Mouse (Mus musculus) adrenal gland, postnatal 25 days (tissue): ENCODE results near the gene Wsb1. TPM values are rescaled to one million over a fixed set of nuclear protein-coding genes. Genes with fewer than 3 reads are reported as not detected.
"Not testable (repeated sequence)": the region's sequence is repeated elsewhere in the genome, so short reads cannot be mapped to it uniquely, and the experiment has no call there.

Experiments used
- DNase-seq: peaks from one replicate; pipeline ENCODE4 v3.0.0; 2021; ENCODE audit warnings: mixed read lengths
- total RNA-seq: library from RNA; stranded (reverse); gene quantifications from 2 replicates; pipeline ENCODE4 v1.2.3, GENCODE M21; 2021

Wsb1 gene
- total RNA-seq, 1 experiment from 2014 or later: 56.3 TPM

DNA sequence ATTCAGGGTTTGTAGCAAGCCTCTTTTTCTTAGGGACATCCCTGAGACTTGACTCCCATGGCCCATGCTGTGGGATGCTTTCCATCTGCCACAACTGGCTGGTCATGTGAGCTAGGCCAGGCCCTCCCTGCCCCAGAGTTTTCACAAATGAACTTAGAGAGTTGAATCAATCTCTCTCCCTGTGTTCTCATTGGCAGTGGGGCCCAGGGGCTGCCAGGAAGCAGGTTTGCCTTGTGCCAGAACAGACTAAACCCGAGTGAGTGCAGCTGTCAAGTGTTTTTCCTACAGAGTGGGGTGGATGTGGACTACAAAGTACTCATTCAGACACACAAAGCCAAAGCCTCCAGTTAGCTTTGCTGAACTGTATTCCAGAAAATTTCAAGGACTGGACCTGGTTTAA is 12.7 kb upstream of the Wsb1 start:
- no peak for DNase-seq

DNA sequence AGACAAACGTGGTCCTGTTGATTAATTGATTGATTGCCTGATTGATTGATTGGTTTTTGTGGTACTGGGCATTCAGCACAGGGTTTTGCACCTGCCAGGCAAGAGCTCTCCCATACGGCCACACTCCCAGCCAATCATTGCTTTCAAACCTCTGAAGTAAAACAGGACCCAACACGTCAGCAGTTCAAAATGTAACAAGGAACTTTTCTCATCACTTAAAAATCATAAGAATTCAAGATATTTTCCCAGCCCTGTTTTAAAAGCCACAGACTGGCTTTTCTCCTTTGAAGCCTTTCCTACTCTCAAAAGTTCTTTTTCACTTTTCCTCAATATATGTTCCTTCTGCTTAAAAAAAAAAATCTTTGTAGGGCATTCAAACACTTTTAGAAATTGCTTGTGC is 9.9 kb upstream of the Wsb1 start:
- no peak for DNase-seq

DNA sequence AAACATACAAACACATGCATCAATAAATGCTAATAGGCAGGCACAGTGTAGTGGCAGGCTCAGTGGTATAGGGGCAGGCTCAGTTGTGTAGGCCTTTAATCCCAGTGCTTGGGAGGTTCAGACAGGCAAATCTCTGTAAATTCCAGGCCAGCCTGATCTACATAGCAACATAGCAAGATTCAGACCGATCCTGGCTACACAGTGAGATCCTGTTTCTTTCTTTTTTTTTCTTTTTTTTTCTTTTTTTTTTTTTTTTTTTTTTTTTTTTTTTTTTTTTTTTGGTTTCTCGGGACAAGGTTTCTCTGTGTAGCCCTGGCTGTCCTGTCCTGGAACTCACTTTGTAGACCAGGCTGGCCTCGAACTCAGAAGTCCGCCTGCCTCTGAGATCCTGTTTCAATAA is 5.7 kb upstream of the Wsb1 start:
- not testable (repeated sequence) for DNase-seq

DNA sequence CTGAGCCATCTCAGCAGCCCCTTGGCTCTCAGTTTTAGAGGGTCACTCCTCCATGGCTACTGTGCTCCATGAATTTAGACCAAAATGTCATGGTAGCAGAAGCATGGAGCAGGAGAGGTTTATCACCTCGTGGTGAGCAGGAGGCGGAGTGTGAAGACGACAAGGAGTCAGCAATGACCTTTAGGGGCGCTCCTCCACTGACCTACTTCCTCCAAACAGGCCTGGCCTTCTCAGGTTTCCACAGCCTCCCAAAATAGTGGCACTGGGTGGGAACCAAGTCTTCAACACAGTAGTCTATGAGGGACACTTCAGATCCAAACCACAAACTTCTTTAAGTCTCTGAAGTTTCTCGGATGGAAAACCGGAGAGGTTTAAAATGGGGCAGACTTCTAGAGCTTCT is 4.3 kb upstream of the Wsb1 start:
- no peak for DNase-seq

DNA sequence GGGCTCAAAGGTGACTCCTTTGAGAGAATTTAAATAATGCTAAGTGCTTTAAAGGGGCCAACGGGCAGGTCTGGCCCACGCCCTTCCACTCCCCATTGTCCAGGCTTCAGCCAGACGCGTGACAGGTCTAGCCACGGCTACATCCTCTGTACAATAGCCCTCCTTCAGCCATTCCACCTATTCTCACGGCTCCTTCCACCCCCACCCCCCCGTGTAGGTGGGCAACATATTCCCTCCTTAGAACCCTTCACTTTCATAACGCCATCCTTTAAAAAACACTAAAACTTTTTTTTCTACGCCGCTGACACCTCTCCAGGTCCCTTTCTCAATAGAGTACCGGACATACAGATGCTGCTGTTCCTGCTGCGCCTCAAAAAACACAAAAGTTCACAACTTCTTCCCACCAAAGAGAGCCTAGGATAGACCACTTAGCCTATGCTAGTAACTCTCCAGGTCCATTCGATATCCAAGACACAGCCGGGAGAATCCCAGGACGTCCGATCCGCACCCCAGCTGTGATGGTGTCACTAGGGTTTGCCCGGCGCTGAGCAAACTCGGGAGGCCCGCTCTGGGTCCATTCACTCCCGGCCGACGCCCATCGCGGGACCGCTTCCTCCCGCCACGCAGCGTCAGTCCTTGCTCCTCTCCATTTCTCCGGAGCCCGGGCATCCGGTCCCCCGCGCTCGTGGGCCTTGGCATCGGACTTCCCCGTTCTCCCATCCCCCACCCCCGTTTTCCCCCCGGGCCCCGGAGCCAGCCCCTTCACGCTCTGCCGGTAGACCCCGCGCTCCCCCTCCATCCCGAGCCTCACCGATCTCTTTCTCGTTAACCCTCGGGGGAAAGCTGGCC is 705 bp downstream of the Wsb1 start:
- peak; percentile 55 for DNase-seq

DNA sequence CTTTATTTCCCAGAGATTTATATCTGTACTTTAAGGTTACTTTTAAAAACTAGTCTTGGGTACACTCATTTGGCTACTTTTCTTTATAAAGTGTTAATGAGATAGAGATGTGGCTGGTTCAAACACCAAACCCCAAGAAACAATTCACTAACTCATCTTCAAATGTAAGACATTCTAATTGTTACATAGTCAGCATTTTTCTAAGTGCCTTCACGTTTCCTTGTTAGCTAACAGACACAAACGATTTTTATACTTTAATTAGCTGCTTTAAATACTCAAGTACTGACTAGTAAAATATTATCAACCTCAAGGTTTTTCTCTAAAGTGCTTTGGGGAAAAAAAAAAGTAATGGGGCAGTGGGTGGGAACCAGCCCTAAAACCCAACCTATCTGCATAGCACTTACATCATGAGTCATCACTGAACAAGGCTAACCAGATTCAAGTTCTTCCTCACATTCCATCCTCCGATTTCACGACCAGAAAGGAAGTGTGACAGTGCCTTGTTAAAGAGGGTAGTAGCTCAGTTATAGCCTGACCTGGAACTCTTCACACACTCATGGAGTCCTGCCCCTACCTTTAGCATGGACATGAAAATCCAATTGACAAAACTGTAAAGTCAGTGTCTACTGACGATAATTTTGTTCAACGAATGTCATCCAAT is 1.5 kb downstream of the Wsb1 start:
- DNase-seq: no peak

DNA sequence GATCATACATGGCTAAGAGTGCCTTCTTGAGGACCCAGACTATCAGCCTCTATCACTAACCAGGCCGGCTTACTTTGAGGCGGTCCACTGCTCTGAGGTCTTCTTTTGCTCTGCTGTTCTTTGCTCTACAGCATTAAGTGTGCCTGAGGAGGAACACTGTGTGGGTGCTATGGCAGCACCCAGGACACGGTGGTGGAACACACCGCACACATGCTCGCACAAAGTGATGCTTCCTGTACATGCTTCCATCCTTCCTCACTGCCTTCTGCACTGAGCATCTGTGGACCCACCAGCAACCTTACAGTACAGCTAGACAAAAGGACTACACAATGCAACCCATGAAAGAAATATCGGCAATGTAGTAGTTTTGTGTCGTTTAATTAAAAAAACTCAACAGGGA is 15.4 kb downstream of the Wsb1 start:
- no peak for DNase-seq

DNA sequence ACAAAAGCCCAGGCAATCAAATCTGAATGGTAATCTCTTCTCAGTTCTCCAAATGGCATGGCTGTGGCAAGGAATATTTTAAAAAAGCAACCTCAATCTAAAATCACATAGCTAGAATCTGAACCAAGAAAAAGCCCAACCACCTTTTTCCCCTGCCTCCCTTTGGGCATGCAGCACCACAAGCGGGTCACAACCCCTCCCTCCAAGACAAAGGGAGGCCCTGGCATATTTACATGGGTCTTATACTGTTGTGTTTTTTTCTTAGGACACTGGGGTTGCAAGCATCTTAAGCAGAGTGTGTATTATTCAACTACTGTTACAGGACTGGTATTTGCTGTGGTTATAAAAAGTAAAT is 16.1 kb downstream of the Wsb1 start:
- DNase-seq: no peak

DNA sequence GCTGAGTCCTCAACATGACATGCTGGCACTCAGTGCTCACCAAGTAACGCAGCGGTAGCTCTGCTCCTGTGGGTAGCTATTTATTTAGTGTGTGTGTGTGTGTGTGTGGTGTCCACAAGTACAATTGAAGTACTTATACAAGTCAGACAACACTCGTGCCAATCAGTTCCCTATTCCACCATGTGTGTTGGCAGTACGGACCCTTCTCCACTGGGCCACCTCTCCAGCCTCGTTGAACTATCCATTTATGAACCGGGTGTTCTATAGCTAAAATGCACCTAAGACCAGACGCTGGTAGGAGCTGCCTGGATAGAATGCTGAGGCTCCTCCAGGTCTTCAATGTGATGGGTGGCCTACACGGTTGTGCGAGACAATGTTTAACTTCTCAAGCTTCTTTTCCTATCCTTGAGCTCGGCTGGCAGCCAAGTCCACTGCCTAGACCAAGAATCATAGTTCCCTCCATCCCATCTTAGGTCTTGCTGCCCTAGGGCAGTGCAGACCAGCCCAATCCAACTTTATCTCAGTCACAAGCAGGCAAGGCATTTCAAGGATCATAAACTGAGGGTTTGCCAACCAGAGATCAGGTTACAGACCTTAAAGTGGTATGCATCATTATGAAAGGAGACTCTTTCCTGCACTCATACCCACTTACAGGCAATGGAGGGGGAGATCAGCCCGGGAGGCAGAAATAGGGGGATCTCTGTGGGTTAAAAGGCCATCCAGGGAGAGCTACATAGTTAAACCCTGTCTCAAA is 16.6 kb downstream of the Wsb1 start:
- DNase-seq: peak; percentile 42

DNA sequence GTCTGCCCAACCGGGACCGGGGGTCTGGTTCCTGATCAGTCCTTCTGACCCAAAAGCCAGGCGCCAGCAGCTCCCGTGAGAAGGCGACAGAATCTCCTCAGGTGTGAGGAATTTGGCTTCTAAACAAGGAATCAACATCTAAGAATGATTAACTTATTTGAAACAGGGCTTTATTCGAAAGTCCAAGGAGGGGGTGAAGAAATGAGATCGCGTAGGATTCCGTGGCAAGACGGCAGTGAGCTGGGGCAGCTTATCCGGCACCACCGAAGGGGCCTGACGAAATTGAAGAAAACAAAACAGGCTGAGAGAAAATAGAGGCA is 24.3 kb downstream of the Wsb1 start:
- no peak for DNase-seq

DNA sequence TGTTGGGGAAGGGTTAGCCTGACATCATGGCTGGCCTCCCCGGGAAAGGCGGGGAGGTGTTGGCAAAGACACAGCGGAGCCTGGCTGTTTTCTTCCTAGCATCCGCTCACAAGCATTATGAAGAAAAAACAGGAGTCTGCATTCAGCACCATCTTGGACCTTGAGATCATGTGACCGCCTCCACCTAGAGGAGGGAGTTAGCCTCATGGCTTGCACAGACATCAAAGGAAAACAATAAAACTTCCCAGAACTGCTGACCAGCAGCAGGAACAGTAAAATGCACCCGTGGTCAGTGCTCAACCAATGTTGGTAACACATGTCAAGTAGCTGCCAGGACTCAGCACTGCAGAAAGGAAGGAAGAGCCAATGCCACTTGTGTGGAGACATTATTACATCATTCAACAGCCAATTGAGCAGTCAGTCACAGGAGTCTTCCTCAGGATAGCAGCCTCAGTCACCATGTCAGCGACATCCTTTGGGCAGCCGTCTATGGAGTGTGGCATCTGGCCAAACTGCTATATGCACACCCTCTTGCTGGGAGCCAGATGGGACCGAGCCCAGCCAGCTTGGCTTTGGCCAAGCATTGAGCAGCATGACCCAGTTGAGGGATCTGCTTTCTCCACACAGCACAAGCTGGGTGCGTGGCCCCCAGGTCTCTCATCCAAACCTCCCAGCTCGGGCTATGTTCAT is 24.8 kb downstream of the Wsb1 start:
- DNase-seq: peak; percentile 29

DNA sequence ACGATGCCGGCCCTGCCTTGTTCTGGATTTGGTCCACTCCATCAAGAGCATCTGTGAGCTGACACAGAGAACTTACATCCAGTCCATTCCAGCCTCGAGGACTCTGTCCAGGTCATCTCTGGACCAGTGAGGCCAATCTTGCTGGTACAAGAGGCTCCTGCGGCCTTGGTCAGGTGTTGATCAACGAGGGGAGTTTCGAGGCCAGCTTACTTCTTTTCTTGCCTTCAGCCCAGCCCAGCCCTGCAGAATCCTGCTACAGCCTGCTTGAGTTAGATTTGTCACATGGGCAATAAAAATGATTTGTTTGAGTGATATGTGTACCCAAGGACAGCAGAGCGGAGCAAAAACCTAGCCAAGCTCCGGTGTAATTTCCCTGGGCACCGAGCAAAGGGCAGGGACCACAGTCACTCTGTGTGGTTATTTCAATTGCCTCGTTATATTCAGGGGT is 25.4 kb downstream of the Wsb1 start:
- DNase-seq: peak; percentile 47

DNA sequence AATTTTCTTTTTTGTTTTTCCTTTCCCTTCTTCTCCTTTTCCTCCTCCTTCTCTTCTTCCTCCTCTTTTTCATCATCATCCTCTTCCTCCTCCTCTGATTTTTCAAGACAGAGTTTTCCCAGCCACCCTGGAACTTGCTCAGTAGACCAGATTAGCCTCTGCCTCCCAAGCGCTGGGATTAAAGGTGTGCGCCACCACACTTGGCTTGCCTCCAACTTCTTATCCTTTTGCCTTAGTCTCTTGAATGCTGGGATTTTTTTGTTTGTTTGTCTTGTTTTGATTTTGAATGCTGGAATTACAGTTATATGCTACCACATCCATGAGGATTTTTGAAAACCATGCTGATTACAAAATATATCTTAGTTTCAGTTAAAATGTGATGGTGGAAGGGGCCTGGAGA is 26.4 kb downstream of the Wsb1 start:
- no peak for DNase-seq

DNA sequence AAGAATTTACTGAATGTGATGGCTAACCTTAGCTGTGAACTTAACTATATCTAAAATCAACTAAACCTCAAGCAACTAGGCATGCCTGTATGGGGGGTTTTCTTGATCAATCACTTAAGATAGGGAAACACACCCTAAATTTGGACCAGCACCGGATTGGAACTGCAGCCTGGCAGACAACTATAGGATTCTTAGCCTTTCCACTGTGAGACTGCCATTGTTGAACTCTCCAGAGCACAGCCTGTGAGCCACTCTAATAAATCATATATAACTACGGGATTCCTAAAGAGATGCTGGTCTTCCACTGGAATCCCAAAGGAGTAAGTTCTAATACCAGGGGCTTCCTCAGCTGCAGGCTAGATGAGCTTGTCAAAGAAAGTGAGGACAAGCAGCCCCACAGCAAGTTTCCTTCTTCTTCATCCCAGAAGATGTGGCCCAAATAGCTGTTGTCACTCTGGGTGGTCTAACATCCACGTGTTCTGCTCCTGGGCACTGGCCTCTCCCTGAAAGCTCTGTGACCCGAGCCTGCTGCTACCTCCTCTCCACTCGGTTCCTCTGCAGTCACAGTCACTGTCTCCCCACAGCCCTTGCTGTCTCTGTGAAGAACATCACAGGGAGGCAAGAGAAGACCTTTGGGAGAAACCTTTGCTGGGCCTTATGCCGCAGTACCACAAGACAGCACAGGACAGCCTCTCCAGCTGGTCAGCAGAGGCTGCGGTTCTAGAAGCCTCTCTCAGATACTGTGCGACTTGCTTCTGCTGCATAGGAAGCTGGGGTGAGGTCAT is 28.9 kb downstream of the Wsb1 start:
- no peak for DNase-seq

DNA sequence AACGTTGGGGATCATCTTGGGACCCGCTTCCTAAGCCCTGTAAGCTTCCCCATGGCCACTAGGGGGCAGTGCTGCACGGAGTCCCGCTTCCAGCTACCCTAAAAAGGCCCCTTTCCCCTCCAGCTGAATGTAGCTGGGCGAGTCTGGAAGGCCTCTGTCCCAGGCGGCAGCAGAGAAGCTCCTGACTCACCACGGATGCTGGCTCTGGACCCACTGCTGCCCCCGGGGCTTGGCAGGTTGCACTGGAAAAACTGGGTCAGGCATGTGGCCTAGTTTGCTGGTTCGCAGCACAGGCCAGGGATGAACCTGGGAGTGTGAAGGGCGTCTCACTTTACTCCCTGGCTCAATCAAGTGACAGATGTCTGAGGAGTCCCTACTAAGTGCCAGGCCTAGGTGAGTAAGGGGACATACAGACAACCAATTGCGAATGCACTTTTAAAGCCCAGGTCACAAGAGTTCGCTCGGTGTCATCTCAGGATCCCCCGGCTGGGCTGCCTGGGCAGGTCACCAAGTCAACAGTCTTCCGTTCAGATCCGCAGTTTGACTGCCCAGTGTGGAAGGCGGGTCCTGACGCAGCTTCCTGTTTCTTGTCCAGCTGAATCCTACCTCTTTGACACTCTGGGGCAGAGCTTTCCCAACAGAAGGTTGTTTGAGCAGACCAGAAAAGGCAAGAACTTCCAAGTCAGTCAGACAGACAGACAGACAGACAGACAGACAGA is 29.8 kb downstream of the Wsb1 start:
- peak; percentile 93 for DNase-seq

DNA sequence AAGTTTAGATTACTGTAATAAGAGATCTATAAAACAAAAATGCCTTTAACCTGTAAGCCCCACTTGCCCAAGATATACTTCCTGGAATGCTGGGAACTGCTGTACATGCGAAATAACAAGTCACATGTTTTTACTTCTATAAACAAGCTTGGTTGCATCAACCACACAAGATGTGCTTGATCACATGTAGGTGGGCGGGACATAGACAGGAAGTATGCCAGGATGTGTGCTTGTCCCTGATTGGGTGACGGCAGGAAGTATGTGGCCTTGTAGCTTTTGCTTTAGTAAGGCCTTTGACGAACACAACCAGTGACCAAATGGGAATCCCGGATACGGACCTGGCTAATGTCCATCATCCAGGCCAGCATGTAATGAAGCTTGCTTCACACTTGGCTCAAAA is 31.1 kb downstream of the Wsb1 start:
- DNase-seq: no peak

DNA sequence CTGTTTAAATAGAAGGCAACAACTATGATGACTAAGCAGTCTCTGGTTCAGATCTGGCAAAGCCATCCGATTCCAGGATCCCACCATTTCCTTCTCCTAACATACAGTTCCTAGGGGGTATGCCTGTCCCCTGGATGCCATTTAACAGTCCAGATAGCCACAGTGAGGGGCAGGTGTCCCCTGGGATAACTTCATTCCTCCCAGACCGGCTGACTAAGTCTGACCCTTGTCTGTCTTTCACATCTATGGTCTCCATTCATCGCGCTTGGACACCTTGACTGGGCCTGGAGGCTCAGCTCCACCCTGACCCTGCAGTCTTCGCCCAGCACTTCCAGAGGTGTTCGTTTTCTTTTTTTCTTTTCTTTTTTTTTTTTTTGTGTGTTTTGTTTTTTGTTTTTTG is 31.8 kb downstream of the Wsb1 start:
- DNase-seq: no peak

DNA sequence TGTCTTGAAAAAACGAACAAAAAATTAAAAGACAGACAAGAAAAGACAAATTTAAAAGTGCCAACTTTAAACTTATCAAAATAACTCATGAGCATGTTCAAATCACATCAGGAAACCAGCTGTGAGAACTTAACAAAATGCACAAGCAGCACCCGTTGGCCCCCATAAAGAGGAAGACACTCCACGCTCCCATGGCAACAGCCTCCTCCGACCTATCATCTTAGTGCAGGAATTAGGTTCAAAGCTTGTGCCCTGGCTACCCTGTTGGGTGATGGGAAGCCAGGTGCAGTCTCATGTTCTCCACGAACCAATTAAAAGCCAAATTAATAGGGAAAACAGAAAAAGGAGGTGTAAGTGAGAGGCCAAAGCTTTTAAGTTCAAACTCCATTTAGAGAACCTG is 32.8 kb downstream of the Wsb1 start:
- DNase-seq: no peak

DNA sequence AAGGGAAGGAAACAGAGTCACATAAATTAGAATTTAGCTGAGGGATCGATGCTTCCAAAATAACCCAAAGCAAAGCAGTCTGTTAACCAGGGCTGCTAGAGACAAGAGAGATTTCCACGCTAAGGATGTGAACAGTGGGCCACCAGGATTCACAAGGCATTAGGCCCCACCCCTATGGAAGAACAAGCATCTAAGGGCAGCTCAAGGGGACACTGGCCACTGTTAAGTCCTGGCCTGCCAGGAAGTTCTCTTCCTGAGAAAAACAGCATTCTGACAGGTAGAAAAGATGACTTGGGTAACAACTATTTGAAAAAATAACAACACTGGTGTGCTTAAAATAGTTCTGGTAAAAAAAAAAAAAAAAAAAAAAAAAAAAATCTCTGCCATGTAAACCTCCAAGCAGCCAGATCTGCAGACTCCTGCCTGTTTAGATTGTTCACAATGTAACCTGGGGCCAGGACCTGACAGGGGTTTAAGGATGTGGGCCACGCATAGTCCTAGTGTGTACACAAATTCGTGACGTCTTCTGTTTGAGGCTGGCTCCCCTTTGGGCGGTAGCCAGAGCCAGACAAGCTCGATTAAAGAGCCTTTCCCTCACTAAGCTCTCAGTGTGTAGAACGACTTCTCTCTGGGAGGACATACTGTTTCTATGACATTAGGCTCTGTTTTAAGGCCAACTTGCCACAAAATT is 35.4 kb downstream of the Wsb1 start:
- no peak for DNase-seq

DNA sequence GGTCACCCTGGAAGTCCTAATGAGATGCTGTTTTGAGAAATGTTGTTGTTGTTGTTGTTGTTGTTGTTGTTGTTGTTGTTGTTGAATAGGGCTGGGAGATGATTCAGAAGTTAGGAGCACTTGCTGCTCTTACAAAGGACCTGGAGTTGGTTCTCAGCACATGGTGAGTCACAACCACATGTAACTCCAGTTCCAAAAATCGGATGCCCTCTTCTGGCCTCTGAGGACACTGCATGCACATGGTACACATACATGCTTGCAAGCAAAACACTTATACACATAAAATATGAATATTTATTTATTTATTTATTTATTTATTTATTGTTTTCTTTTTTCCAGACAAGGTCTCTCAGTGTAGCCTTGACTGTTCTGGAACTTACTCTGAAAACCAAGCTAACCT is 36.4 kb downstream of the Wsb1 start:
- no peak for DNase-seq

DNA sequence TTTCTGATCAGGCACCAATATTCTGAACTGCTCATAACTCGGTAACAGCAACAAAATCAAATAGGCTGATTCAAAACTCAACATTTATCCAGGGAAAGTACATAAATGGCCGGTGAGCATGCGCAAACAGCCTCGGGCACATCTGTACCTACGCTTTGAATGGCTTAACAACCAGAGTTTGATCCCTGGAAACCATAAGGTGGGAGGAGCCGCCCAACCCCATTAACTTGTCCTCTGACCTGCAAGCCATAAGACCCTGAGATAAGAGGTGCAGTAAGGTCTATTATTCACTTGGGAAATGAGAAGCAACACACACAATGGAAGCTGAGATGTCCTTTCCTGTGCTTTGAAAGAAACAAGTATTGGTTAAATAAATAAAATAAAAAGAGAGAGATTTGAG is 37.3 kb downstream of the Wsb1 start:
- DNase-seq: no peak
